Mouse (Mus musculus) limb, embryonic 12.5 days (tissue): ENCODE data around the gene 1700001C19Rik. TPM values are rescaled to one million over a fixed set of nuclear protein-coding genes. Genes with fewer than 3 reads are reported as not detected.

Experiments
- ATAC-seq: fragments of 200-750 bp; cut with Nextera tagmentation; 2 replicates; pipeline ENCODE4 v1.8.0; 2017; ENCODE audit warnings: low read depth, moderate TSS enrichment; ENCODE audit not compliant: insufficient number of reproducible peaks, insufficient read depth, low FRiP score, low TSS enrichment
- H3K27ac ChIP-seq: fragments of 300-500 bp; sonication (generic); 2 replicates; pipeline ENCODE4 v1.5.1; 2016; ENCODE audit warnings: mild to moderate bottlenecking, moderate library complexity
- H3K27me3 ChIP-seq: fragments of 300-500 bp; sonication (generic); 2 replicates; pipeline ENCODE4 v1.6.1; 2016; ENCODE audit warnings: mild to moderate bottlenecking, moderate library complexity
- H3K36me3 ChIP-seq: fragments of 300-500 bp; sonication (generic); 2 replicates; pipeline ENCODE4 v1.6.1; 2016; ENCODE audit warnings: mild to moderate bottlenecking, moderate library complexity
- H3K4me1 ChIP-seq: fragments of 300-500 bp; sonication (generic); replicated peaks from 2 replicates; pipeline ENCODE4 v1.6.1; 2016
- H3K4me2 ChIP-seq: fragments of 300-500 bp; sonication (generic); 2 replicates; pipeline ENCODE4 v1.6.1; 2016; ENCODE audit warnings: mild to moderate bottlenecking, moderate library complexity
- H3K4me3 ChIP-seq: fragments of 300-500 bp; sonication (generic); replicated peaks from 2 replicates; pipeline ENCODE4 v1.5.1; 2016; ENCODE audit warnings: mild to moderate bottlenecking
- H3K9ac ChIP-seq: fragments of 300-500 bp; sonication (generic); replicated peaks from 2 replicates; pipeline ENCODE4 v1.6.1; 2016; ENCODE audit warnings: mild to moderate bottlenecking, moderate library complexity
- H3K9me3 ChIP-seq: fragments of 300-500 bp; sonication (generic); 2 replicates; pipeline ENCODE4 v1.6.1; 2016; ENCODE audit warnings: mild to moderate bottlenecking, moderate library complexity
- WGBS: fragments of 180-500 bp; shearing (Covaris S2); methylation state at CpG from one replicate; pipeline ENCODE4 v1.1.7; 2016; 5-methylcytosine and 5-hydroxymethylcytosine counted together
- polyA plus RNA-seq: library from polyadenylated mRNA; unstranded; fragments of >200 nt; fragmentation: Nextera tagmentation; extraction: Ambion mirVana; gene quantifications from 2 replicates; pipeline ENCODE4 v1.2.1, GENCODE M21; 2016

Gene 1700001C19Rik
- polyA plus RNA-seq, 1 experiment from 2014 or later, result 0.20 TPM

GRCm38 (mm10) chr17:47446025-47446424, 8.8 kb upstream of the 1700001C19Rik start:
- Histone ChIP-seq H3K4me1 (peaks cover 30% of the 10 kb centered on the region), H3K36me3 (no peaks in the 10 kb centered on the region), H3K9ac (no peak overlapping the region), H3K4me2 (no peak overlapping the region), H3K27me3 (peaks cover 3% of the 10 kb centered on the region), H3K4me3 (no peak overlapping the region), H3K27ac (no peak overlapping the region), H3K9me3 (no peaks in the 10 kb centered on the region)
- WGBS, result 85% methylated on average over 9 of the region's 9 CpGs
- no peak for ATAC-seq

- Histone ChIP-seq H3K4me1 (peaks cover 31% of the 10 kb centered on the region), H3K9me3 (no peaks in the 10 kb centered on the region), H3K4me3 (no peak overlapping the region), H3K36me3 (no peaks in the 10 kb centered on the region), H3K4me2 (no peak overlapping the region), H3K9ac (no peak overlapping the region), H3K27ac (no peak overlapping the region), H3K27me3 (peaks cover 7% of the 10 kb centered on the region)
- 77% methylated on average over 11 of the region's 11 CpGs for WGBS
- no peak for ATAC-seq
Observed at GRCm38 (mm10) chr17:47445518-47445917, 8.3 kb upstream of the 1700001C19Rik start.

- peaks cover 19% of the 10 kb centered on the region for H3K27me3 ChIP-seq
- no peak overlapping the region for H3K4me3 ChIP-seq
- no peak overlapping the region for H3K4me2 ChIP-seq
- H3K9ac ChIP-seq, result no peak overlapping the region
- ATAC-seq, result no peak
- no peak overlapping the region for H3K27ac ChIP-seq
- H3K4me1 ChIP-seq, result peaks cover 23% of the 10 kb centered on the region
- H3K9me3 ChIP-seq, result no peaks in the 10 kb centered on the region
- 72% methylated on average over 6 of the region's 6 CpGs for WGBS
- H3K36me3 ChIP-seq, result no peaks in the 10 kb centered on the region
Observed at GRCm38 (mm10) chr17:47444113-47444512, 6.9 kb upstream of the 1700001C19Rik start.

- 72% methylated on average over 3 of the region's 3 CpGs for WGBS
- H3K9ac ChIP-seq, result no peak overlapping the region
- no peak overlapping the region for H3K4me2 ChIP-seq
- H3K27ac ChIP-seq, result no peak overlapping the region
- peaks cover 13% of the 10 kb centered on the region for H3K4me1 ChIP-seq
- no peaks in the 10 kb centered on the region for H3K36me3 ChIP-seq
- H3K4me3 ChIP-seq, result no peak overlapping the region
- no peaks in the 10 kb centered on the region for H3K9me3 ChIP-seq
- no peak for ATAC-seq
- H3K27me3 ChIP-seq, result peaks cover 37% of the 10 kb centered on the region
Observed at GRCm38 (mm10) chr17:47442271-47442670, 5.1 kb upstream of the 1700001C19Rik start.

GRCm38 (mm10) chr17:47441296-47442051, 4.3 kb upstream of the 1700001C19Rik start:
- Histone ChIP-seq H3K27ac (no peak overlapping the region), H3K9me3 (no peaks in the 10 kb centered on the region), H3K9ac (no peak overlapping the region), H3K4me2 (no peak overlapping the region), H3K4me1 (peaks cover 21% of the 10 kb centered on the region), H3K36me3 (no peaks in the 10 kb centered on the region), H3K27me3 (peaks cover 45% of the 10 kb centered on the region), H3K4me3 (no peak overlapping the region)
- no peak for ATAC-seq
- 56% methylated on average over 19 of the region's 19 CpGs for WGBS

GRCm38 (mm10) chr17:47440359-47440890, 3.2 kb upstream of the 1700001C19Rik start:
- Histone ChIP-seq H3K9me3 (no peaks in the 10 kb centered on the region), H3K4me3 (no peak overlapping the region), H3K4me1 (peaks cover 24% of the 10 kb centered on the region), H3K9ac (no peak overlapping the region), H3K4me2 (peak overlapping the region; percentile 15; the same call in 1 of the 2 replicates), H3K27ac (no peak overlapping the region), H3K36me3 (no peaks in the 10 kb centered on the region), H3K27me3 (peaks cover 54% of the 10 kb centered on the region)
- WGBS, result 8% methylated on average over 9 of the region's 9 CpGs
- ATAC-seq, result no peak

- Histone ChIP-seq H3K36me3 (no peaks in the 10 kb centered on the region), H3K9ac (no peak overlapping the region), H3K27me3 (peaks cover 62% of the 10 kb centered on the region), H3K9me3 (no peaks in the 10 kb centered on the region), H3K27ac (no peak overlapping the region), H3K4me1 (peaks cover 24% of the 10 kb centered on the region), H3K4me3 (no peak overlapping the region), H3K4me2 (no peak overlapping the region)
- no peak for ATAC-seq
- WGBS, result 40% methylated on average over 9 of the region's 9 CpGs
Observed at GRCm38 (mm10) chr17:47439396-47440028, 2.3 kb upstream of the 1700001C19Rik start.

- 63% methylated on average over 6 of the region's 6 CpGs for WGBS
- no peak overlapping the region for H3K4me2 ChIP-seq
- H3K27me3 ChIP-seq, result peaks cover 62% of the 10 kb centered on the region
- no peaks in the 10 kb centered on the region for H3K36me3 ChIP-seq
- H3K4me3 ChIP-seq, result no peak overlapping the region
- H3K9ac ChIP-seq, result no peak overlapping the region
- ATAC-seq, result no peak
- peaks cover 24% of the 10 kb centered on the region for H3K4me1 ChIP-seq
- no peak overlapping the region for H3K27ac ChIP-seq
- H3K9me3 ChIP-seq, result no peaks in the 10 kb centered on the region
Observed at GRCm38 (mm10) chr17:47438611-47439010, 1.4 kb upstream of the 1700001C19Rik start.

- under 1% methylated on average over 38 of the region's 45 CpGs for WGBS
Observed at GRCm38 (mm10) chr17:47436156-47436906, 845 bp downstream of the 1700001C19Rik start, which contains the start of gene AI661453. Gene AI661453, plus strand, starts transcription at chr17:47436615.

GRCm38 (mm10) chr17:47430815-47431214, 6.4 kb downstream of the 1700001C19Rik start:
- no peak overlapping the region for H3K4me3 ChIP-seq
- H3K4me1 ChIP-seq, result no peaks in the 10 kb centered on the region
- H3K36me3 ChIP-seq, result no peaks in the 10 kb centered on the region
- ATAC-seq, result no peak
- H3K4me2 ChIP-seq, result no peak overlapping the region
- WGBS, result 70% methylated on average over 5 of the region's 5 CpGs
- no peaks in the 10 kb centered on the region for H3K9me3 ChIP-seq
- H3K27ac ChIP-seq, result no peak overlapping the region
- H3K9ac ChIP-seq, result no peak overlapping the region
- H3K27me3 ChIP-seq, result peaks cover 45% of the 10 kb centered on the region

More at GRCm38 (mm10) chr17:47436156-47436906, 845 bp downstream of the 1700001C19Rik start, which contains the start of gene AI661453:
- H3K27me3 ChIP-seq, result peaks cover 63% of the 10 kb centered on the region
- H3K9me3 ChIP-seq, result no peaks in the 10 kb centered on the region
- no peaks in the 10 kb centered on the region for H3K36me3 ChIP-seq
- 0 out of 2 replicates have a peak within 1 kb of the TSS, but pooled peaks have one; percentile 17 for H3K27ac ChIP-seq
- H3K4me1 ChIP-seq, result peaks cover 18% of the 10 kb centered on the region
- H3K9ac ChIP-seq, result peak within 1 kb of the TSS; percentile 45; the same call in 1 of the 2 replicates
- H3K4me2 ChIP-seq, result peak within 1 kb of the TSS; percentile 79
- peak; percentile 52; the same call in 1 of the 2 replicates for ATAC-seq
- H3K4me3 ChIP-seq, result peak within 1 kb of the TSS; percentile 43
